Mouse (Mus musculus) granulocyte monocyte progenitor cell, adult 5-6 weeks (primary cell): ENCODE results near the gene Sik1. TPM values are rescaled to one million over a fixed set of nuclear protein-coding genes. Genes with fewer than 3 reads are reported as not detected.

Experiments
- ATAC-seq: replicated peaks from 2 replicates; pipeline ENCODE4 v1.8.0; 2016; ENCODE audit warnings: mild to moderate bottlenecking, moderate TSS enrichment, inconsistent platforms; ENCODE audit not compliant: poor library complexity, severe bottlenecking
- total RNA-seq, 2 experiments: library from RNA; stranded (forward) in 1 of 2; stranded (reverse) in 1 of 2; fragments of 200-712, 200-1000 nt in 1 of 2; fragments of >200 nt in 1 of 2; fragmentation: Nextera tagmentation in 1 of 2; gene quantifications; 2 replicates each; pipeline ENCODE4 v1.2.3; 2014 to 2017

The Sik1 gene
- total RNA-seq, 2 experiments from 2014 or later = 10.8 to 12.1 TPM

DNA sequence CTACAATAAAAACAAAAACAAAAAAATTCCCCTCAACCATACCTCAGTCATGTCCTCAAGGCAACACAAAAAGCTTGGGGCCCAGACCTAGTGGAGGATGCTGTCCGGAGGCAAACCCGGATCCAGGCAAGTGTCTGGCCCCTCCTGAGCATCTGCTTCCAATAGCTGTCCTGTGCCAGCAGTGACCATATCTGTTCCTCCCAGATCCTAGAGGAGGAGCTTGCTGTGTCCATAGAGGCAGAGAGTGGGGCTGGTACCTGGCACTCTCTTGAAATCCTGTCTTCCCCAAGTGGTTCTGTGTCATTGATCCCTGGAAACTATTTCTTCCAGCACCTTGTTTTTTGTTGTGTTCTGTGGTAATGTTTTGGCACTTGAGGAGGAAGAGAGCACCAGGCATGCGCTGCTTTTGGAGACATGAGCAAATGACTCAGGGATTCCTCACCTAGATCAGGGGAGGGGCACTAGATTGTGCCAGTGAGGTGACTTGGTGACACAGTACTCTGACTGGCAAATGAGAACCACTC, 2.4 kb upstream of the Sik1 start:
- ATAC-seq = no peak

DNA sequence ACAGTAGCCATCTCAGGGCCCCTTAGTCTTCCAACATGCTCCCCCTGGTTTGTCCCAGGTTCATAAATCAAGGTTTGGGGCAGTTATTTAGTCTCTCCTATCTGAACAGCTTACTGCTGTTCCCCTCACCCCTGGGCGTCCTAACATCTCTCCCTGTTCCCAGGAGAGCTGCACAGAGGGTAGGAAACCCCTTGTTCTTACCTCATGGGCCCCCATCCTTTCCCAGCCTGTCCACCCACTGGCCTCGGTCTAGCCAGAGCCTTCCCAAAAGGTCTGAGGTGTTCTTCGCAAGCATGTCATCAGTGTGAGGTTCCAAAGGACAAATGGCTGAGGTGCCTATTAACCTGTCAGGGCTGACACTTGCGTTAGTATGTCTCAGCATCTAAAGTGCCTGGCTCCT, 1.6 kb upstream of the Sik1 start:
- ATAC-seq = no peak

DNA sequence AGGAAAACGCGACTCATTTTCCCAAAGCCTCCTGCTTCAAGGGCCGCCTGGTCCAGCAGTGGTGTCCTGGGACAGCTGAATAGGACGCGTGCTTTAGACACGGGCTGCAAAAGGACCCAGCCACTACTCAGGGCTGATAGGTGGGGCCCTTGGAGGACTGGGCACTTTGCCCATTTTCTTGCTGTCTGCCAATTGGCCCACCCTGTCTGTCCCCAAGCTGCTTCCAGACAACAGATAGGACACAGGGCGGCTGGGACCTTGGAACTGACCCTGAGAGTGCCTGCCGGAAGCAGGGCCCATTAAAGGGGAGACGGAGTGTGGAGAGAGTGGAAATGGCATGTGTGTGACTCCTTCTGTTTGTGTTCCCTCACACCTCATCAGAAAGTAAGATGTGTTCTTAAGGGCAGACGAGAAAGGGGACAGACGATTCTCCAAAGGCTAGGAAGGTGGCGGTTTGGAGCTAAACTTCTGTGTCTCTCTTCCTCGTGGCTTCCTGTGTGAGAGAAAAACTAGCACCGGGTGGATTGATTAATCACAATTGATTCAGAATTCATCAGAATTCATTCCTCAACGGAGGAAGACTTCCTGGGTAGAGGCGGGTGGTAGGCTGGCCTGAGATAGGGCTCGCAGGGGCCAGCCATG, 1.0 kb upstream of the Sik1 start:
- ATAC-seq = no peak

DNA sequence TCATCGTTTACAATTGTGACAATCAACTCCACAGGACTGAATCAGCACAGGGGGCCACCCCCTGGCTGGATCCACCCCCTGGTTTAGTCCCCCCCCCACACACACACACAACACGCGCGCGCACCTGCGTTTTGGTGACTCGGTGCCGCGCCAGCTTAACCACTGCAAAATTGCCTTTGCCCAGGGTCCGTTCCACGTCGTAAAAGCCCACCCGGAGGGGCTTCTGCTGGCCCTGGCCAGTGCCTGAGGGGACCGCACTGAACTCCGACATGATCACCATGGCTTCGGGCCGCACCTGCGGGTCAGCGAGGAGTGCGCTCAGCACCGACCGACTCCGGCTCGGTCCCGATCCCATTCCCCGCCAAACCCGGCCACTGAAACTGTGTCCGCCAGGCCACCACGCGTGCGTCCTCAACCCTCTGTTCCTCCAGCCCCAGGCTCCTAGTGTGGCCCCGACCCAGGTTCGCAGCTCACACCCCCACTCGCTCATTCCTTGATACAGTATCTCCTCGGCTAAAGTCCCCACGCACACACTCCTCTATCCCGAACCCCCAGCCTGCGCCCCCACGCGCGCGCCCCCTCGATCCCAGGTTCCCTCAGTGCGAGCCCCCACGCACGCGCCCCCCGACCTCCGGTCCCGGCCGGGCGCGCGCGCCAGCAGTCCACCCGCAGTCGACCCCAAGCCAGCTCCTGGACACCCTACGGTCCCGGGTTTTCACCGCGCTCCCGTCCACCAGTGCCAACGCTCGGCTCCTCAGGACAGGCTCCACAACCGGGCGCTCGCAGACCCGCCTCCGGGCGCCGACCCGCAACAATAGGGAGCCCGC, 621 bp downstream of the Sik1 start:
- 0 out of 2 replicates have a peak, but pooled peaks have one; percentile 3 for ATAC-seq

DNA sequence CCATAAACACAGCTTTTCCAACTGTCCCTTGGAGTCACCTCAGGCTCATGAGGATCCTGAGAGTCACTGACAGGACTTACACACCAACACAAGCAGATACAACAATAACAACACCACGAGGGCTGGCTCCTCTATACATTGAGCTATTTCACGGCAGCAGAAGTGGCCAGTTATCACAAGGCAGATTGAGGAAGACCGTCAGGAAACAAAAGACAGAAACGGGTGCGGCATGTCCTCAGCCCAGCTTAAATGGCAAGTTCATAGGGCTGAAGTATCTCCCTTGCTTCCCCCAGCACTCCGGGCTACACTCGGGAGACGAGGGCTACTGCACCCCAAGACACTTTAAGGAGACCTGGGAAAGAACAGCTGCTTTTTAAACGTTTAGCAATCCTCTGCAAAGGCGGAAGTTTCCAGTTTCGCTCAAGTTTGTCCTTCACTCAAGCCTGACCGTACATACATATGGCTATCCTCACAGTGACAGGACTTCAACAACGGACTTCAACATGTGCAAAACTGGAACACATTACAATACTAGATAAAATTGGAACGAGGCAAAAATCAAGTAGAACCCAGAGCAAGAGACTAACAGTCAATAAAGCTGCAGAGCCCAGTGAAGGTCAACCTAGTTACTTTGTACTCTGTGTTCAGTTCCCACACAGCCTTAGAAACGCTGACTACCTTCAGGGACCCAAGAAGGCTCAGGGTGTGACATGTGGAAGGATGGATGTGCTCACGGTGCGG, 2.0 kb downstream of the Sik1 start:
- ATAC-seq = peak; percentile 40

DNA sequence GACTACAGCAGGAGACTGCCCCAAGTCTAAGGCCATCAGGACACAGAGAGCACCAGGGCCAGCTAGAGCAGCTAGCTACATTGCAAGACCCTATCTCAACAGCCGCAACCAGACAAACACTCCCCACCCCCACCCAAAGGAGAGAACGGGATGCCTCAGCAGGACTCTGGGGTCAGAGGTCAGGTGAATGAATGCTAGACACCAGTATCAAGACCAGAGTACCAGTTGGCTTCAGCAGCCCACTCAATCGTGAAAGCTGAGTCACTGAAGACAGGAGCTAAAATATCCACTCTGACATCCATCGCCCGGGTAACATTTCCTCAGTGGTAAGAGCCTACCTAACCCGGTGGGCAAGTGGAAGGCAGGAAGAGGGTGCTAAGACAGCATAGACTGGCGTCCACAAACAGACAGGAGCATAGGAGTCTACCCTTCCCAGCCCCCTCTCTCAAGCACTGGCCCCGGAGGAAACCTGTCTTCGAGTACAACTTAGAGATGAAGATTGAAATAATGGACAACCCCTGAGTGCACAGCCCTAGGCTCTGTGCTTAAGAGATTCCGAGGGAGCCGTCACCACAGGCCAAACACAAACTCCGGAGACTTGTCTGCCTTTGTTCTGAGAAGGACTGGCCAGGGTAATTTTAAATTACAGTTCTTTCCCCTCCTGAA, 2.7 kb downstream of the Sik1 start:
- no peak for ATAC-seq

DNA sequence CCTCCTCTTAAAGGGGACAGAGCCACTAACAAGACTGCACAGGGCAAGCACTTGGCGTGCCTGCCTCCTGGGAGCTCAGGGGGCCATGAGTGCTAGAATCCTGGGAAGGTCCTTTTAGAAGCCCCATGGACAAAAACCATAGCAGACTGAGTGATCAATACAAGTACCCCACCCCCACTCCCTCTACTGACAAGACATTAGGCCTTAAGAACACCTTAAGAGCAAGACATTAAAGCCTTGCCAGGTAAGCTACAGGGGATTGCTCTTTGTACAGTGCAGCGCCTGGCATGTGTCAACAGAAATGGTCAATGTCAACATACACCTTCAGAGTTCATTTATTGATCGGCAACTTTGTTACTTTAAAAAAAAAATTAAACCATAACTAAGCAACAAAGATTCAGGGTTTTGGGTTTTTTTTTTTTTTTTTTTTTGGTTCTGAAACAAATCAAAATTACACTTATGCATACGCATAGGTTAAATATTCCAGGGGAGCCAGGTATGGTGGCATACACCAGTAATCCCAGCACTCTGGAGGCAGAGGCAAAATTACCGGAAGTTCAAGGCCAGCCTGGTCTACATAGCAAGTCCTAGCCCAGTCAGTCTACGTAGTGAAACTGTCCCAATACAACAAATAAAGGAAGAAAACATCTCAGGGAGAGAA, 3.7 kb downstream of the Sik1 start:
- no peak for ATAC-seq

DNA sequence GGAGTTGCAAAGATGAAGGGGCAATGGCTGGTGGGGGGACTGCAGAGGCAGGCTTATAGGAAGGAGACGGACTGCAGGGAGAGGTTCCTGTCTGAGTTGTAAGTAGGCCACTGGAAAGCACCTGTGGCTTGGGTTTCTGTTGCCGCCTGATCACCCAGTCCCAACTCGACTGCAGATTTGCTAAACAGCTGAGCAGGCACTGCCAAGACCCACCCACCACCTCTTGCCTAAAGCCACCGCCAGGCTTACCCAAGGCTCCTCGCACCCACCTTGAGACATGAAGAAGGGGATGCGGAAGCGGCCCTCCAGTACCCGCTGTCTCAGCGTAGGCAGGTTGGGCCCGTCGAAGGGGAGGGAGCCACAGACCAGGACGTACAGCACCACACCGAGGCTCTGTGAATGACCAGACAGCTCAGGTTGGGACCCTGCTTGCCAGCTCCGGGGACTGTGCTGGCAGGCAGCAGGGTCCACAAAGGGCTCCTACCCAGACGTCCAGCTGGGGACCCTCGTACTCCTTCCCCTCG, 5.1 kb downstream of the Sik1 start:
- ATAC-seq = no peak

DNA sequence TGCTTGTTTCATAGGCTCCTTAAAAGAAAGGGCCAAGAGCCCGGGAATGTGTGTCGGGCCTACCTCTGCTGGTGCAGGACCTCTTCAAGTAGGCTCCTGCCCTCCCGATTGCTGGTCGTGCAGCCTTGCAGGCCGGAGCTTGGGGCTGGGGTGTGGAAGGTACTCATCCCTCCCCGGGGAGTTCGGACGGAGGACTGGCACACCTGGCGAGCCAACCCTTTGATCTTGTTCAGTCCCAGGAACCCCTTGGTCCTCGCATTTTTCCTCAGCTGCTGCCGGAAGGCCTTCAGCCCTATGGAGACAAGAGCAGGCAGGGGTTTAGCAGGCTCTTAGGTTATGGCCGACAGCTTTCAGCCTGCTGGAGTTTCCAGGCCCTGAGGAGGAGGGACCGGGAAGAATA, 8.6 kb downstream of the Sik1 start:
- no peak for ATAC-seq

DNA sequence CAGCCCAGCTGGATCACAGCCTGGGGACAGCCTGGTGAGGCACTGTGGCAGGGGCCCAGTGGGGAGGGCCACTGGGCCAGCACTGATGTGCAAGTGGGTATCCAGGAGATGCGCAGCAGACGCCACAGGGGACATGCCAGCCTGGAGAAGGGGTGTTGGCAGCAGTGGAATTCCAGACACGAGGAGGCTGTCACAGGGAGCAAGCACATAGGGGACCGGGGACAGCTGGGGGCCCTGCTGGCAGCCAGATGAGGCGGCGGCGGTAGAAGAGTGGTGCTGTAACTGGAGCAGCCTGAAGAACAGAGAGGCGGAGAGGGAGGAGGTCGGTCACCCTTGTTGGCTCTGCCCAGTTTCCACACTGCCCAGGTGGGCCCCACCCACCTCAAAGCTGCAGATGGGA, 9.3 kb downstream of the Sik1 start:
- ATAC-seq = no peak

DNA sequence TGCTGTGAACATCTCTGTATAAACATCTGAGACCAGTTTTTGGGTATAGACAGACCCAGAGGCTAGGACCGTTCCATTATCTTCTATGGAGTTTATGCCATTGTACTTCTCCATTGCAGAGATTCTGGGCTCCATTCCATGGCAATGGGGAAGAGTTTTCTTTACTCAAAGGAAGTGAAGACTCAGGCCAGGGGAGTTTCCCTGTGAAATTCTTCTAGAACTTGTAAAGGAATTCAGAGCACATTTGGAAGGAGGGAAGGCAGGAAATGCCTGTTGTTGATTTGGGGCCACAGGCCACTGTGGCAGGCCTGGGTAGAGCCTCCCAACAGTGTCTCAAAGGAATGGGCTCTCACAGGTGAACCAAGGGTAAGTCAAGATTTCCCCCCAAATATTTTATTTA, 11.7 kb downstream of the Sik1 start:
- ATAC-seq = no peak

DNA sequence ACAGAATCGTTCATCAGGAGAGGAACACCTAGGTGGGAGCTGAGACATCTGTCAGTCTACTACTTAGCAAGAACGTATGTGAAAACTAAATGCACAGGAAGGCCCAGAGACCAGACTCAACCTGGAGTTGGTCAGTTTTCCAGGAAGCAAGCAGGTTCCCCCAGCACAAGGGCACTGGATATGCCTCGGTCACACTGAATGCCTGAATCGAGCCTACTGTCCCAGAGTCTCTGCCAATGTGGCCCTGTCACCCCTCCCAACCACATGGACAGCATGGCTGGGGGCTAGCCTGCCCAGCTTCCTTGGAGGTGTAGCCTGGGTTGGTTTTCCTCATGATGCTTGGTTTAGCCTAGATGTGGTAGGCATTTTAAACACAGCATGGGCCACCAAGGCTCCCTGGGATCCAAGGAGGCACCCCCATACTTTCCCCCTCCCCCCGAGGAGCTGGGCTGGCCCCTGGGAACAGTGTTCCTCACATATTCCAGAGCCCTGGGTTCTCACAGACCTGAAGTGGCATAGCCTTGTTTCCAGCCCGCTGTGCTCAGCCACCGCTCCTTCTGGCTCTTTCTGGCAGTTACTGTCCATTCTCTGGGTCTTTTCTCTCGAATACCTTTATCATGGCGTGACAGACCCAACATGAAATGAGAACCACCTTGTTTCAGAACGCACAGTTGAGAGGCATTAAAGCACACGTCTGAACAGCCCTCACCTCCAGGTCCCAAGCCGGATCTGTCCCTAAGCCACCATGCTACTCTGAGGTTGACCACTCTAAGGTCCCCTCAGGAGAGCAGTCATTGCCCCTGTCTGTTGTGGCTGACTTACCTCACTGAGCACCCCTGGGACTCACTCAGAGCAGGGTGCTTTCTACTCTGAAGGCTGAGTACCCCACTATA, 12.4 kb downstream of the Sik1 start:
- no peak for ATAC-seq

DNA sequence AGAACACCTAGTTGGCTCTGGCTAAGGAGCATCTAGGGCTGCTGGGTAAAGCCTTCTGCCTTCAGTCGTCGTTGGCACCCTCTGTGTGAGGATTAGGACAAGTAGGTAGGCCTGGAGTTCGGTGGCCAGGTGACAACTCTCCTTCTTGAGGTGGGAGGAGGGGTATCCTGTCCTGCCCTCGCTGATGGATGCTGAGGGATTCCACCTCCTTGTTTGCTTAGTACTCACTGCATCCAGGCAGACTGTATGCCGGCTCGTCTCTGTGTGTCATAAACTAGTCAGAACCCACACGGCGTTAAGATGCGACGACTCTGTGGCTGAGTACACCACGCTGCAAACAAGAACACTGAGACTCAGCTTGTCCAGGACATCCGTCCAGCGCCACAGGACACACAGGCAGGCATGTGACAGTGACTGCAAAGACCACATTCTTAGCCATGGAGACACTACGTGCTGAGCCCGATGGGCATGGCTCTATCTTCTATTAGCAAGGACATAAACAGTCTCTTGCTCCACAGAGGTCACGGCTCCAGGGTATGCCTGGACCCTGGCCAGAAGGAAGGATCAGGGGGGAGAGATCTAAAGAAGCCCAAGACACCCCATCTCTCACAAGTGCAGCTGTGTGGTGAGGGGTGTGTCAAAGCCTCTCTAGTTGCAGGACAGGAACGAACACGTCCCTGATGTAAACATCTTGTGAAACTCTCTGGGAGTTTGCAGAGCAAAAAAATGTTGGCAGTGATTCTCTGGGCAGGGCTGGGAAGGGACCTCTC, 13.6 kb downstream of the Sik1 start:
- peak; percentile 45 for ATAC-seq

DNA sequence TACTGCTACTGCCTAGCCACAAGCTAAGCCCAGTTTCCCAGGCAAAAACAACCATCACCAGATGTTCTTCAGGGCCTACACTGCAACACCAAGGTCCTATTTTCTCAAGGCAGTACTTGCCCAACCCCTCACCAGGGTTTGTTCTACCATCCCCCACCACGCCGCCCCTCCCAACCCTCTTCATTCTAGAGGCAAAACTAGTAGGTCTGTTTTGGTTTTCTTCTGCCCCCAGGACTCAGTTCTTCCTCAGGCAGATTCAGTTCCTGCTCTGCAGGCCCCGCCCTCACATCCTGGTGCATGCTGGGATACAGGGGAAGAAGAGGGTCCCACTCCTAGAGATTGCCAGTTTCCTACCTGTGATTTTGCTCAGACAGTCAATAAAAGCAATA, 14.2 kb downstream of the Sik1 start:
- ATAC-seq = peak; percentile 60

DNA sequence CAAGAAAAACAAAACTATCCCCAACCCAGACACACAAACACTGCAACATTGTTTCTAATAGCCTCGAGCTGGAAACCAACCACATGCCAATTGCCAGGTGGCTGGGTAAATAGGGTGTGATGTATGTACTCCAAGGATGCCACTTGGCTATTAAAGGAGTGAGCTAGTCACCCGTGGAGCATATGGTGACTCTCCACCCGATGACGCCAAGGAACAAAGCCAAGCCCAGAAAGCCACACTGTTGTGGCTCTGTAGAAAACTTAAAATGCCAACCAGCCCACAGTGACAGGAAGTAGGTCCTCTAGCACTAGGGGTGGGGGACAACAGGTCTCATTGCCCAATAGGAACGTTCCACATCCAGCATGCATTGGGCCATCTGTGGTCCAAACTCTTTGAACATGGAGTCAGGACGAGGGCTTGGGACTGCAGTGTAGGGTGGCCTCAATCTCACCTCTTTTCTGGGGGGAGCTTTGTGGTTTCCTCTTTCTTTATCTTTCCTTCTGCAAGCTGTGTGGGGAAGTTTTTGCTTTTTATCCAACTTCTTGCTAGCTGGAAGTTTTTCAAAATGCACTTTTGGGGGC, 15.1 kb downstream of the Sik1 start:
- peak; percentile 45 for ATAC-seq

DNA sequence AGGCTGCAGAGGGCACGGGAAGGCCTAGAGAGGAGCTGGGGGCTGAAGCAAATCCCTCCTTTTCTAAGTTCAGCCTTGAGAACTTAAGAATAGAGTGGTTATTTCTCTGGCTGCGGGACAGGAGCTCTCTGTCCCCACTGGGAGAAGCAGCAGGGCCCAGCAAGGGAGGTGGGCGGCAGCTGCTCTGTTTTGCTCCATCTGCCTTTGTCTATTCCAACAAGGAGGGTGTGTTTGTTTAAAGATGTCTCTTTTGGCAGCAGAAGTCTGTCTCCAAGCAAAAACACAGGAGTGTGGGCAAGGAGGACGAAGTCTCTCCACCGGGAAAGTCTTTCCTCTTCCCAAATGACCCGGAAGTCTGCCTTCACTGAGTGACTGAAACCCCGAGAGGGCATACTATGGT, 18.8 kb downstream of the Sik1 start:
- no peak for ATAC-seq

DNA sequence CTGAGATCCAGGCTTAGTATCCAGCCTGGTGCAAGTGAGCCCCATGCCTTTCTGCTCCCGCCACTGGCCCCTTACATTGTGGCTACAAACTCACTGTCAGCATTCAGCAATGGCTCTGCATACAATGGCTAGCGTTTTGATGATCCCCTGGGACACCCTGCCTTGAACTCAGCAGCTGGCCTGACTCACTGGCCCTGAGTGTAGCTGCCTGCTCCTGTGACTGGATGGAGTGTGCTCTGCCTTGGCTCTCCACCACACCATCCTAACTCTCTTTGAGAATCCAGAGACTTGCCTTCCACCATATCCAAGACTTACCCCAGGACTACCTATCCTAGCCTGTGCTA, 19.4 kb downstream of the Sik1 start:
- ATAC-seq = no peak
